Mouse (Mus musculus): ENCODE data around the gene Arhgap8. TPM values are rescaled to one million over a fixed set of nuclear protein-coding genes. Genes with fewer than 3 reads are reported as not detected.

Gene Arhgap8
- total and polyA plus RNA-seq, 3 experiments, result not detected

GRCm38 (mm10) chr15:84674329-84675067, 45.4 kb upstream of the Arhgap8 start:
- no peak for DNase-seq (ENCODE audit: low read depth, low spot score)
- Histone ChIP-seq H3K9me3 (replicated peaks; ENCODE audit: insufficient read depth, low read length) (no peaks in the 10 kb centered on the region), H3K36me3 (ENCODE audit: control insufficient read depth in 1 of 2, insufficient read depth in 2 of 2, low read length in 2 of 2) (no peaks in the 10 kb centered on the region), H3K79me2 (ENCODE audit: control insufficient read depth, insufficient read depth, low read length, poor library complexity) (no peaks in the 10 kb centered on the region), H3K9ac (ENCODE audit: control insufficient read depth, low read depth, low read length, poor library complexity, severe bottlenecking) (no peak overlapping the region), H3K27me3 (ENCODE audit: control insufficient read depth in 1 of 2, insufficient read depth in 2 of 2, low read length in 2 of 2) (no peaks in the 10 kb centered on the region), H3K27ac (ENCODE audit: control insufficient read depth, low read depth, low read length) (no peak overlapping the region), H3K4me1 (ENCODE audit: control insufficient read depth in 1 of 2, insufficient read depth in 2 of 2, low read length in 2 of 2) (no peaks in the 10 kb centered on the region), H3K4me3 (ENCODE audit: control insufficient read depth in 1 of 2, insufficient read depth in 1 of 2, low read depth in 2 of 2, low read length in 2 of 2) (no peak overlapping the region)
- TF ChIP-seq POLR2A (IDR thresholded peaks at IDR 0.05; ENCODE audit: control insufficient read depth in 1 of 2, insufficient read depth in 1 of 2, low read depth in 1 of 2, low read length in 2 of 2, poor library complexity in 1 of 2) (no peak), CHD1 (IDR thresholded peaks at IDR 0.05; ENCODE audit: low read depth, low read length) (no peak), ETS1 (IDR thresholded peaks at IDR 0.05; ENCODE audit: low read depth, low read length) (no peak)

- H3K9me3 ChIP-seq (replicated peaks; ENCODE audit: insufficient read depth, low read length), result no peaks in the 10 kb centered on the region
- no peak overlapping the region for H3K9ac ChIP-seq (ENCODE audit: control insufficient read depth, low read depth, low read length, poor library complexity, severe bottlenecking)
- H3K79me2 ChIP-seq (ENCODE audit: control insufficient read depth, insufficient read depth, low read length, poor library complexity), result no peaks in the 10 kb centered on the region
- H3K4me1 ChIP-seq (ENCODE audit: control insufficient read depth in 1 of 2, insufficient read depth in 2 of 2, low read length in 2 of 2), result no peaks in the 10 kb centered on the region
- no peaks in the 10 kb centered on the region for H3K36me3 ChIP-seq (ENCODE audit: control insufficient read depth in 1 of 2, insufficient read depth in 2 of 2, low read length in 2 of 2)
- no peak for DNase-seq (ENCODE audit: low read depth, low spot score)
- no peaks in the 10 kb centered on the region for H3K27me3 ChIP-seq (ENCODE audit: control insufficient read depth in 1 of 2, insufficient read depth in 2 of 2, low read length in 2 of 2)
- TF ChIP-seq MAZ (IDR thresholded peaks at IDR 0.05; ENCODE audit: low read depth, low read length) (no peak), EP300 (IDR thresholded peaks at IDR 0.05; ENCODE audit: low read depth in 1 of 2, low read length in 2 of 2) (no peak), MXI1 (IDR thresholded peaks at IDR 0.05; ENCODE audit: low read depth, low read length) (no peak), BHLHE40 (IDR thresholded peaks at IDR 0.05; ENCODE audit: borderline replicate concordance, low read depth, low read length) (no peak), ZKSCAN1 (IDR thresholded peaks at IDR 0.05; ENCODE audit: low read depth, low read length) (no peak), MAFK (IDR thresholded peaks at IDR 0.05; ENCODE audit: borderline replicate concordance, low read depth, low read length) (no peak), USF2 (IDR thresholded peaks at IDR 0.05; ENCODE audit: borderline replicate concordance in 1 of 2, insufficient read depth in 1 of 2, low read depth in 1 of 2, low read length in 2 of 2) (no peak), CHD1 (IDR thresholded peaks at IDR 0.05; ENCODE audit: low read depth, low read length) (no peak), TCF12 (IDR thresholded peaks at IDR 0.05; ENCODE audit: low read depth, low read length) (no peak), ZC3H11A (IDR thresholded peaks at IDR 0.05; ENCODE audit: low read depth, low read length) (no peak)
- H3K4me3 ChIP-seq (ENCODE audit: control insufficient read depth in 1 of 2, insufficient read depth in 1 of 2, low read depth in 2 of 2, low read length in 2 of 2), result no peak overlapping the region
- no peak overlapping the region for H3K27ac ChIP-seq (ENCODE audit: control insufficient read depth, low read depth, low read length)
These were observed 44.5 kb upstream of the Arhgap8 start for GRCm38 (mm10) chr15:84675317-84675716.

GRCm38 (mm10) chr15:84677943-84678342, 41.9 kb upstream of the Arhgap8 start:
- no peaks in the 10 kb centered on the region for H3K9me3 ChIP-seq (replicated peaks; ENCODE audit: insufficient read depth, low read length)
- H3K27ac ChIP-seq (ENCODE audit: control insufficient read depth, low read depth, low read length), result no peak overlapping the region
- H3K27me3 ChIP-seq (ENCODE audit: control insufficient read depth in 1 of 2, insufficient read depth in 2 of 2, low read length in 2 of 2), result no peaks in the 10 kb centered on the region
- H3K36me3 ChIP-seq (ENCODE audit: control insufficient read depth in 1 of 2, insufficient read depth in 2 of 2, low read length in 2 of 2), result no peaks in the 10 kb centered on the region
- no peak for DNase-seq (ENCODE audit: low read depth, low spot score)
- H3K4me3 ChIP-seq (ENCODE audit: control insufficient read depth in 1 of 2, insufficient read depth in 1 of 2, low read depth in 2 of 2, low read length in 2 of 2), result no peak overlapping the region
- H3K79me2 ChIP-seq (ENCODE audit: control insufficient read depth, insufficient read depth, low read length, poor library complexity), result no peaks in the 10 kb centered on the region
- H3K9ac ChIP-seq (ENCODE audit: control insufficient read depth, low read depth, low read length, poor library complexity, severe bottlenecking), result no peak overlapping the region
- no peaks in the 10 kb centered on the region for H3K4me1 ChIP-seq (ENCODE audit: control insufficient read depth in 1 of 2, insufficient read depth in 2 of 2, low read length in 2 of 2)
- TF ChIP-seq ETS1 (IDR thresholded peaks at IDR 0.05; ENCODE audit: low read depth, low read length), result no peak
- TF ChIP-seq ZMIZ1 (IDR thresholded peaks at IDR 0.05; ENCODE audit: low read depth, low read length), result no peak
- TF ChIP-seq RCOR1 (IDR thresholded peaks at IDR 0.05; ENCODE audit: low read depth, low read length), result no peak
- TF ChIP-seq MXI1 (IDR thresholded peaks at IDR 0.05; ENCODE audit: low read depth, low read length), result no peak
- TF ChIP-seq MAFK (IDR thresholded peaks at IDR 0.05; ENCODE audit: borderline replicate concordance, low read depth, low read length), result no peak
- no peak for TF ChIP-seq TCF12 (IDR thresholded peaks at IDR 0.05; ENCODE audit: low read depth, low read length)
- TF ChIP-seq JUND (IDR thresholded peaks at IDR 0.05; ENCODE audit: low read depth, low read length), result no peak
- TF ChIP-seq CHD2 (IDR thresholded peaks at IDR 0.05; ENCODE audit: low read length), result no peak
- TF ChIP-seq ELF1 (IDR thresholded peaks at IDR 0.05; ENCODE audit: low read depth, low read length), result no peak
- TF ChIP-seq SIN3A (IDR thresholded peaks at IDR 0.05; ENCODE audit: low read length), result no peak
- TF ChIP-seq USF1 (IDR thresholded peaks at IDR 0.05; ENCODE audit: low read depth, low read length), result no peak
- no peak for TF ChIP-seq MYC (IDR thresholded peaks at IDR 0.05; ENCODE audit: low read depth, low read length)
- TF ChIP-seq GATA1 (IDR thresholded peaks at IDR 0.05; ENCODE audit: low read depth, low read length), result no peak
- no peak for TF ChIP-seq MAZ (IDR thresholded peaks at IDR 0.05; ENCODE audit: low read depth, low read length)
- no peak for TF ChIP-seq HCFC1 (IDR thresholded peaks at IDR 0.05; ENCODE audit: low read depth, low read length)
- no peak for TF ChIP-seq NRF1 (IDR thresholded peaks at IDR 0.05; ENCODE audit: insufficient read depth, low read depth, low read length, poor library complexity, severe bottlenecking)
- TF ChIP-seq GABPA (IDR thresholded peaks at IDR 0.05; ENCODE audit: low read depth, low read length), result no peak

Measured in MEL (cell line).